Mouse (Mus musculus): Measurements from ENCODE around the gene Lrfn4.

DNA sequence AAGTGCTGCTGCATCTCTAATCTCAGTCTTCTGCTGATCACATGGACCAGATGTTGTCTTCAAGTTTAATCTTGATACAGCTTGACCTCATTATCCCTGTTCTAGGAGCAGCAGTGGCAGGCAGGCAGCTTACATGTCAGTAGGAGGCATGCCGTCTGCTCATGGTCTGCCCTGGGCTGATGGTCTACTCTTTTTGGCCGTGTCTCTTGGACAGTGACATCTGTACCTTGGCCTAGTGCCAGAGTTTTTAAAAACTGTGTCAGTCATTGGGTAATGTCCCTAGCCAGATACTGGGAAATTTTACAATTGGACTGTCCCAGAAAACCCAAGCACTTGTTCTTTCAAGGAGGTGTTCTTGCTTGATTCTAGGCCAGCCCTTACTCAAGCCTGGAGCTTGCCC, 36.7 kb downstream of the Lrfn4 start:
- TF ChIP-seq CTCF (IDR thresholded peaks at IDR 0.05; ENCODE audit: low read depth, low read length) (no peak), POLR2A (IDR thresholded peaks at IDR 0.05; ENCODE audit: insufficient read depth, low read length) (no peak), EP300 (IDR thresholded peaks at IDR 0.05; ENCODE audit: insufficient read depth, low read depth, low read length) (no peak)
